Mouse (Mus musculus) lung, adult 2 months (tissue): ENCODE results near the gene Greb1.

Experiments
- CTCF ChIP-seq: fragments of 200-500 bp; IDR thresholded peaks from 2 replicates; pipeline ENCODE4 v1.5.1; 2011; ENCODE audit warnings: mild to moderate bottlenecking, low read length, control low read depth; ENCODE audit not compliant: insufficient read depth
- POLR2A ChIP-seq: fragments of 200-500 bp; IDR thresholded peaks from 2 replicates; pipeline ENCODE4 v1.6.1; 2011; ENCODE audit warnings: low read depth, mild to moderate bottlenecking, control low read depth, low read length, borderline replicate concordance; ENCODE audit errors: extremely low read depth

DNA sequence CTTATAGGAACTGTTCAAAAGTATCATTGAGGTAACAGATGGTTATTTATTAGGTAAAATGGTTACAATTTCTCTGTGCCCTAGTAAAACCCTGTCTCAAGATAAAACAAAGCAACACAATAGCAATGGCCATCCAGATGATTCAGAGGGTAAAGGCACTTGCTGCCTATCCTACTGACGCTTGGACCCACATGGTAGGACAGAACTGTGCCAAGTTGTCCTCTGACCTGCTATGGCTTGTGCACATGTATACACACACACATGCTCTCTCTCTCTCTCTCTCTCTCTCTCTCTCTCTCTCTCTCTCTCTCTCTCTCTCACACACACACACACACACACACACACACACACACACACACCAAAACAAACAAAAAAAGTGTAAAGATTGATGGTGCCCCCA is 11.5 kb downstream of the Greb1 start:
- TF ChIP-seq CTCF (no peak), POLR2A (no peak)
